Mouse (Mus musculus): Measurements from ENCODE around the gene Pnkd.
A peak's percentile ranks its signal among the peaks of the same experiment; 100 is the strongest.

The Pnkd gene

DNA sequence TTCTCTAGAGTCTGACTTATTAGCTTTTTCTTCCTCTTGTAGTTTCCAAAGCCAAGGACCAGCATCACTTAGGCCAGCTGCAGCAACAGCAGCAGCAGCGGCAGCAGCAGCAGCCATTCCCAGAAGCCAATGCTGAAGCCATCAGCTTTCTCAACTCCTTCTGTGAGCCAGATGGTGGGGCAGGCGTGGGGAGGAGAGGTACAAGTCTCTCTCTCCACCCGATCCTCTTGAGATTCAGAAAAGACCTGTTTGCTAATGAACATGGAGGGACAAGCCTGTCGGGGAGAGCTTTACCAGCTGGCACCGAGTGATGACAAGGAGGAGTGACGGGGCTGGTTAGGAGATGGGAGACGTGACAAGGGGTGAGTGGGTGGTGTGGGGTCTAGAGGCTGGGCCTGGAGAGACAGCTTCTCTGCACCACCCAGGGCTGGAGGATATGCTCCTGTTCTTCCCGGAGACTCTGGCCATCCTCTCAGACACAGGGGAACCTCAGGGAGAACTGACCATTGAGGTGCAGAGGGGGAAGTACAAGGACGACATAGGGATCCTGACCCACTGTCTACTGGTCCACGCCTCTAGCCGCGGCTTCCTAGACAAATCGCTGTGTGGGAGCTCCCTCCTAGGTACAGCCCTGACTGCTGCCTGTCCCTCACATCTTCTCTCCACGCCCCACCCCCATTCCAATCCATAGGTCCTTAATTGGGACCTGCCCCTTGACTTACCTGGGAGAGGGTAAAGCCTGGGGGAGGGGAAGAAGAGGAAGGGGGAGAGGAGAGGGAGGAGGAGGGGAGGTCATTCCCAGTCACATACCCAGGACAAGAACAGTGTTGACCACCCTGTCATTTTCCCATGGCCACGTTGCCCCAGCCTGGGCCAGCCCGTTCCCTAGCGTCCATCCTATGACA, 77.8 kb downstream of the Pnkd start:
- no peak for DNase-seq

DNA sequence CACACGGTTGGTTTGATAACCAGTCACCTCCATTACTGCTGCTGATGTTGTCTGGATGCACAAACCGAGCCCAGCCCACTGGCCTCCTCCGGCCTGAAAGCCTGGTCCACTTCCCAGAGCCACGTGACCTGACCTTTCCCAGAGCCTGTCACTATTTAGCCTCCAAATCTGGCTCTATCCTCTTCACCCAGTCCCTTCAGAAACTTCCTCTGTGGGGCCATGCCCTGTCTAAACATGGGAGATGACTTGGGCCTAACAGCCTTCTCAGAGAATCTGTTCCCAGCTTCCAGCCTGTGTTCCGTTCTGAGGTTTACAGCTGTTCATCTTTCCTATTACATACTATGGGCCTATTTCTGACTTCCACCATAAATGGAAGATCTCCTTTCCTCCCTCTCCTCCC, 78.7 kb downstream of the Pnkd start:
- DNase-seq: no peak

DNA sequence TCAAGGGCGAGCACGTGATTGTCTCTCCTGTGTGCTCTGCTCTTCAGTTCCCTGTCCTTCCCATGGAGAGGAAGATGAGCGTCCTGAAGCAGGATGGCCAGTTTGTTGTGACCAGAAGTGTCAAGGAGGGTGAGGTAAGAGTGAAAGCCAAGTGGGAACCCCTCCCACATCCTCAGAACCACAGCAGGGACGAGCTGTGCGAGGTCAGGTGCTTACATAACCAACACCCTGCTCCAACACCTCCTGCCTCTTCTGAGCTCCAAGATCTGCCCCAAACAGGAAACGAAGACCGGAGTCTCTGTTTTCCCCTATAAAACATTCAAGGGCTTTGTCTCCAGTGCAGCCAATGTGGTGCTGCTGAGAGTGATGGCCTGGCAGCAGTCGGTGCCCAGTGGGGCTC, 79.5 kb downstream of the Pnkd start:
- no peak for DNase-seq

DNA sequence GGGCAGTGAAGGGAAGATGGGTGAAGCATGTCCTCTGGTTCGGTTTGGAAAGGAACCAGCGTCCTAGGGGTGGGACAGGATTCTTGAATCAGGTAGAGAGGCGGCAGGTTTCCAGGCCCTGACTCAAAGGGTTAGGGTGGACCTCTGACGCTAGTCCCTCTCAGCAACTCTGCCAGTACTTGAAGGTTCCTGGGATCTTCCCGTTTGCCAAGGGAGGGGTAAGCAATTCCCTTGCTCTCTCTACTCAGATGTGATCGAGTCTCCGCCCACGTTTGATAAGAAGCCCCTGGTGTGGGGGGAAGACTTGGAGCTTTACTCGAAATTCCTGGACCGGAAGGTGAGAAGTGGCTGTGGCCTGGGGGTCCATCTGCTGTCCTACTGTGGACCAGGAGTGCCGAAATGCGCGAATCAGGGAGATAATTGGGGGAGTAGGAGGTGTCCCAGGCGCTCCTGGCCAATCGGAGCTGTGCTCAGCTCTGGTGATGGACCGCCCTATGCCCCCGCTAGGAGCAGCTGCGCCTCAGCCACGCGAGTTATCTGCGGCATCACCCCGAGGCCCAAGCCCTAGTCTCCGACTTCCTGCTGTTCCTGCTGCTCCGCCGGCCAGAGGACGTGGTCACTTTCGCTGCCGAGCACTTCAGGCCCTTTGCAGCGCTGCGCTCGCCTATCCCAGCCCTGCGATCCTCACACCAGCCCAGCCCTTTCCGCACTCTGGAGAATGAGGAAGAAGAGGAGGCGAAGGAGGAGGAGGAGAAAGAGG, 83.3 kb downstream of the Pnkd start:
- DNase-seq: peak; percentile 68 to 80

DNA sequence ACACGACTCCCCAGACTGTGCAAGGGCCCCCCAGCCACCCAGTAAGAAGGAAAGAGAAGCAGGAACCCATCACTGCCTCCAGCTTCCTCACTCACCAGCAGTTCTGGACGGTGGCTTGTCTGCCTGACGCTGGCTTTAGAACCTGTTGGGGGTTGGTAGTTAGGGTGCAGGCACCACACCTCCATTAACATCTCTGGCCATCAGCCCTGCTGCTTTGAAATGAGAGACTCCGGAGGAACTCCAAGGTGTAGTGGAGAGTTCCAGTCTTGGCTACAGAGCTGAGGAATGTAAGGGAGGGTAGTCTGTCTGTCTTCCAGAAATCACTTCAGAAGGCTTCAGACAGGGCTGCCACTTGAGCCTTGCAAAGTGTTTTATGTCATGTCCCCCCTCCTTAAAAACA, 85.3 kb downstream of the Pnkd start:
- no peak for DNase-seq

DNA sequence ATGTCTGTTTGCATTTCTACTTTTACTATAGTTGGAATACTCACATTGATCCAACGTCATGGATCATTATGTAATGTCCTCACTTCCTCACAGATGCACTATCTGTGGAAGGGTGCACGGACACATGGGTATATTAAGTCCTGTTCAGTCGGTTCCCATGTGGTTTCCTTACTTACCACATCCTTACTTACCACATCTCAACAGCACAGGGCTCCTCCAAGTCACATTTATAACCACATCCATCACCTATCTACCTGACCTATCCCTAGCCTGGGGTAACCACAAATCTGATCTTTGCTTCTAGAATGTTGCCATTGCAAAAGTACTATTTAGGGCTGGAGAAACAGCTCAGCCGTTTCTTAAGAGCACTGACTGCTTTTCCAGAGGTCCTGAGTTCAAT, 88.6 kb downstream of the Pnkd start:
- DNase-seq: no peak

DNA sequence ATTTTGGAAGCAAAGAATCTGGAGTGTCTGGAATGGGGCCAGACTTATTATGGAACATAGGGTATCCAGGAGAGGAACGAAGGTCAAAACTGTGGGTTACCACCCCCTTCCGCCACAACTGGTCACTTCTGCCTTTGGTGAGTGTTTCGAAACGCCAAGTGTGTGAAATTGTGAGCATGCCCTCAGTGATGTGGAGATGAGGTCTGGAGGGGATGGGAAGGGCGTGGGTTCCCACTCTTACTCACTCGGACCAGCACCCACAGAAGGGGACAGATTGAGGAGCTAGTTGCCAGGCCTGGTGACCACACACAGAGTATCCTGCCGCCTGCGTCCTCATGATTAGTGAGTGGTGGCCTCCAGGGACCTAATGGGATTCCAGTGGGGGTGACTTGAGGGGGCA, 90.2 kb downstream of the Pnkd start, which contains the start of gene Slc11a1:
TSS of gene Slc11a1 (plus strand) at position 216 of the 400 bp plus-strand sequence.
- peak in 1 of 2 experiments; percentile 63 for DNase-seq

DNA sequence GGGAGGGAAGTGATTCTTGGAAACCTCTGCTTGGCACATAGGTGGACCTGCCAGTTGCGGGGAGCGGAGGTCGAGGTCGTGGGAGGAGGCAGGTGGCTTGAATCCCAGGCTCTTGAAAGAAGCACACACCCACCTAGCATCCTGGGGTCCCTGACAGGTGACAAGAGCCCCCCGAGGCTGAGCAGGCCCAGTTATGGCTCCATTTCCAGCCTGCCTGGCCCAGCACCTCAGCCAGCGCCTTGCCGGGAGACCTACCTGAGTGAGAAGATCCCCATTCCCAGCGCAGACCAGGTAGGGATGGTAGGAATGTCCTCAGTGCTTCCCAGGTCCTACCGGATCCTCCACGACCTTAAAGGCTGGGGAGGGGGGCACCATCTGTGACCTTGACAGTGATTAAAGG, 90.8 kb downstream of the Pnkd start:
- DNase-seq: no peak

DNA sequence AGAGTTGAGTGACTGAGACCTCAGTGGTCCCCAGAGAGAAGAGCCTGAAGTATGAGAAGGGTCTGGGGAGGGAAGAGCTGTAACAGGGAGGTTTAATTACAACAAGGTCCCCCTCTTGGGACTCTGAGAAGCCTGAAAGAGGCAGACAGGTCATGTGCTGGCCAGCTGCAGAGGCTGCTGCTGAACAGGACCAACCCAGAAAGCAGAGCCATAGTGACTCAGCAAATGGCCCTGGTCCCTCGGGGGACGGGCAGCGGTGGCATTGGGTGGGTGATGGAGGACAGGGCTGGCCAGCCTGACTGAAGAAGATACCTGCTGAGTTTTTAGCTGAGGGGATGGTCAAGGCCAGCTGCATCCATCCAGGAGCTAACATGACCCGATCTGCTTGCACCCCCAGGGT, 91.7 kb downstream of the Pnkd start:
- no peak for DNase-seq

DNA sequence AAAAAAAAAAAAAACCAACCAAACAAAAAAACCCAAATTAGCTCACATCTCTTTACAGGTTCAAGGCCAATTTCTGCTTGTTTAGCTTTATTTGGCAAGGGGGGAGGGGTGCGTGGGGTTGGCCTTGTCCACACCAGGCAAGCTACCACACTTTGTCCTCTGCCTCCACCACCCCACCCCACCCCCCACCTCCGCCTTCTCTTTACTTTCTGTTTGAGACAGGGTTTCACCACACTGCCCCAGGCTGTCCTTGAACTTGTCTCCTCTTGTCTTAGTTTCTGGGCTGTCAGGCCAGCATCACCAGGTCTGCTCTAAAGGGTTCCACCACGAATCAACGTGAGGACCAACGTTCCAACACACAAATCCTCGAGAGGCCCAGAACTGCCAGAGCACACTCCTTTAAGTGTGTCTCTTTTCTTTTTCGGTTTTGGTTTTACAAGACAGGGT, 94.4 kb downstream of the Pnkd start:
- DNase-seq: no peak

DNA sequence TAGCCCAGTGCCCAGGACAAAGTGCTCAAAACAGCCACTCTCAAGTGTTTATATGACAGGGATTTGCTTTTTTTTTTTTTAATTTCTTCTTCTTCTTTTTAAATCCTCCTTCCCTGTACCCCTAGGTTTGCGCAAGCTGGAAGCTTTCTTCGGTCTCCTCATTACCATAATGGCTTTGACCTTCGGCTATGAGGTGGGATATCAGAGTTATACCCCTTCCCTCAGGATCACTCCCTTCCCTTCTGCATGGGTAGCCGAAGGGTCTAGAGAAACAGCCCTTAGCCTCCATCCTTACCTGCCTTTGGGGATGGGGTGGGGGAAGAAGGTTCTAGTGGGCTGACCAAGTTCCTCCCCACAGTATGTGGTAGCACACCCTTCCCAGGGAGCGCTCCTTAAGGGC, 95.8 kb downstream of the Pnkd start:
- DNase-seq: no peak

DNA sequence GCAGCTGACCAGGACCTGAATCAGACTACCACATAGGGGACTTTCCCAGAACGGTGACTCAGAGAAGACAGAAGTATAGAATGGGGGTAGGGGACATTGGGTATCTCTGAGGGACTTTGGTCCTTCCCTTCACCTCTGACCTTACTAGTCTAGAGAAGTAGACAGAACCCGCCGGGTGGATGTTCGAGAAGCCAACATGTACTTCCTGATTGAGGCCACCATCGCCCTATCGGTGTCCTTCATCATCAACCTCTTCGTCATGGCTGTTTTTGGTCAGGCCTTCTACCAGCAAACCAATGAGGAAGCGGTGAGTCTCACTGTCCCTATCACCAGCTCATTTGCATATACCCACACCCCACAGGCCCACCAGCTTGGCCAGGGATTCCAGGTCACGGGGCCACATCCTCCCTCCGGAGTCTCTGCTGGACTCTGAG, 96.9 kb downstream of the Pnkd start:
- no peak for DNase-seq

DNA sequence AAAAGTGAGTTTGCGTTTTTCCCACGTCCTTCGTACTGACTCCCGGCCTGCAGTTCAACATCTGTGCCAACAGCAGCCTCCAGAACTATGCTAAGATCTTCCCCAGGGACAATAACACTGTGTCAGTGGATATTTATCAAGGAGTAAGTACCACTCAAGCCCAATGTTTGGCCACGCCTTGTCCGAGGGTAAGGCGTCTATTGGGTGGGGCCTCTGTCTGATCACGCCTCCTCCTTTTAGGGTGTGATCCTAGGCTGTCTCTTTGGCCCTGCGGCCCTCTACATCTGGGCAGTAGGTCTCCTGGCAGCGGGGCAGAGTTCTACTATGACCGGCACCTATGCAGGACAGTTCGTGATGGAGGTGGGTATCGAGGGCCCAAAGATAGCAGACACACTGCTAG, 98.7 kb downstream of the Pnkd start:
- no peak for DNase-seq

DNA sequence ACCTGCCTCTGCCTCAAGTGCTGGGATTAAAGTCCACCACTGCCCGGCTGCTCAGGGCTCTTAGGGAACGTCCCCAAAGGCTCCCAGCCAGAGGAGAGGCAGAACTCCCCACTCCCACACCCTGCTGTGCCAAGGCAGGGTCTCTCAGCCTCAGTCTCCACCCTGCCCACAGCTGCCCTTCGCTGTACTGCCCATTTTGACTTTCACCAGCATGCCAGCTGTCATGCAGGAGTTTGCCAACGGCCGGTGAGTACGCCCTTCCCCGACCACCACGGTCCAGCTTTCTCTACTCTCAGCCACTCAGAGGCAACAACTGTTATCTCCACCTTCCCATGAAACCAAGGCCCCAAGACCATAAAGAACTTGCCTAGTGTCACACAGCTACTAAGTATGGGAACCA, 99.8 kb downstream of the Pnkd start:
- no peak for DNase-seq

DNA sequence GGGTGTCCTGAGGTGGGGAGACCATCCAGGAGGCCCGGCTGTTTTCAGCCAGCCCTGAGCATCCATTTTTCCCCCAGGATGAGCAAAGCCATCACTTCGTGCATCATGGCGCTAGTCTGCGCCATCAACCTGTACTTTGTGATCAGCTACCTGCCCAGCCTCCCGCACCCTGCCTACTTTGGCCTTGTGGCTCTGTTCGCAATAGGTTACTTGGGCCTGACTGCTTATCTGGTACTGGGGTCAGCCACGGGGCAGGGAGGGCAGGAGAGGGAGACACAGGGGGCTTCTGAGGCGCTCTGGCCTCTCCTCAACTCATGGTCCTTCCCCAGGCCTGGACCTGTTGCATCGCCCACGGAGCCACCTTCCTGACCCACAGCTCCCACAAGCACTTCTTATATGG, 100.3 kb downstream of the Pnkd start:
- no peak for DNase-seq

DNA sequence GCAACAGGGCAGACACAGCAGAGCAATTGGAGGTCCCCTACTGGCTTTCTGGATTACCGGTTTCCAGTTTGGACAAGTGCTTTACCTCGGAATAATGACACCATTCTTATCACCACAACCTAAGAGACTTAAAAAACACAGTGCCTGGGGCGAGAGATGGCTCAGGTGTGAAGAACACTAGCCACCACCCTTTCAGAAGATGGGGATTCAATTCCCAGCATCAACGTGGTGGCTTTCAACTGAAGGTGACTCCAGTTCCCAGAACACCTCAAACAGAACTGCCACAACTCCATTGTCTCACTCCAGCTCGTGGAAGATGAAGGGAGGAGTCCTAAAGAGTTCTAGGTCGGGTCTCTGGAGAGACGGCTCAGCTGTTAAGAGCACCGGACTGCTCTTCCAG, 100.8 kb downstream of the Pnkd start:
- DNase-seq: no peak

DNA sequence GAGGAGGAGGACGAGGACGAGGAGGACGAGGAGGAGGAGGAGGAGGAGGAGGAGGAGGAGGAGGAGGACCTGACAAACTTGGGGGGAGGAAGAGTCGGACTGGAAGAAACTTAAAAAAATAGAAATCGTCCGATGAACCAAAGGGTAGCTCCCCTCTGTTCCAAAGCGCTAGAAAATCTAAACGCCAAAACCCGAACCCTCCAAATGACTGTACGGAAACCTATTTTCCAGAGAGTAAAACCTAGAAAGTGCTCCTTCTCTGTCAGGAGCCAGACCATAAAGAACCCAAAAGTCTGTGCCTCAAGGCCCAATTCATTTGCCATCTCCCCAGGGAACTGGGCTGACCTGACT, 101.6 kb downstream of the Pnkd start:
- DNase-seq: no peak

DNA sequence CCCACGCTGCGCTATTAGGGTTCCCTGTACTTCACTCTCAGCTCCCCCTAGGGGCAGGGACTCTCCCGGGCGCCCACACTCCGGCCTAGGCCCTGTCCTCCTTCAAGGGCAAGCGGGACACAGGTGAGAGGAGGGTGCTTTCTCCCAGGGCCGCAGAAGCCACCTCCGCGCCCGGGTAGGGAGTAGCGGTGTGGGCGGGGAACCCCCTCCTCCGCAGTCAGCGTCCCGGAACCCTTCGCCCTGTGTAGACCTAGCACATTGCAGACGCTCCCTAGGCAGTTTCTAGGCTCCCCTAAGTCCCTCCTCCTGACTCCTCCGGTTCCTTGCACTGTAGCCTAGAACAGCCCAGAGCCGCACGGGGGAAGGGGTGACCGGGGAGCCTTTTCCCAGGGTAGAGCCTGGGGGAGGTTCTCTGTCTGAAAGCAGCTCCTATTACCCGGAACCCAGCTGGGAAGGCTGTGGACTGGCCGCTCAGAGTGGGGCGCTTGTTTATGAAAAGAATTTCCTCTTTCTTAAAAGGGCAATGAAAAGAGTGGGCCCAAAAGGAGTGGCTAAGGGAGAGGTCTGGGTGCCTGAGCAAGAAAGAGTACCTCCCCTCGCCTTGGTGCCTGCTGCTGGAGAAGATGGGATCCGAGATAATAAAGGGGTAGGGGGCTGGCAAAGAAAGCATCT, 102.1 kb downstream of the Pnkd start:
- peak; percentile 95 to 97 for DNase-seq

DNA sequence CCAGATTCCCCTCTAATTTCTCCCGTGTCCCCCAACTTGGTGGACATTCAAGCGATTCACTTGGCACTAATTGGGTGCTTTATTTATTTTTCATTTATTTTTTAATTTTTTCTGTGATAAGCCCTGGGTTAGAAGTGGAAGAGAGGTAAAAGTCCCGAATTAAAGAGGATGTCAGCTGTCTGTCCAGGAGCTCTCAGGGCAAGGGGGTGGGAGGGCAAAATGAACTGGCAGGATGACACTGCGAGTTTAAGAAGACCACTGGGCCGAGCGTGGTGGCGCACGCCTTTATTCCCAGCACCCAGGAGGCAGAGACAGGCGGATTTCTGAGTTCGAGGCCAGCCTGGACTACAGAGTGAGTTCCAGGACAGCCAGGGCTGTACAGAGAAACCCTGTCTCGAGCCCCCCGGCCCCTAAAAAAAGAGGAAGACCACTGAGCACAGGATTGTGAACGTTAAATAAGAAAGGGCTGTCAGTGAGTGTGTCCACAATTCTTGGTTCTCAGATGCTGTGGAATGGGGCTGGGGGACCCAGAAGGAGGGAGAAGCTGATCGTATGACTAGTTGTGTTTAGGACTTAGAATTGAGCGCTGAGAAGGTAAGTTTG, 102.8 kb downstream of the Pnkd start:
- no peak for DNase-seq

DNA sequence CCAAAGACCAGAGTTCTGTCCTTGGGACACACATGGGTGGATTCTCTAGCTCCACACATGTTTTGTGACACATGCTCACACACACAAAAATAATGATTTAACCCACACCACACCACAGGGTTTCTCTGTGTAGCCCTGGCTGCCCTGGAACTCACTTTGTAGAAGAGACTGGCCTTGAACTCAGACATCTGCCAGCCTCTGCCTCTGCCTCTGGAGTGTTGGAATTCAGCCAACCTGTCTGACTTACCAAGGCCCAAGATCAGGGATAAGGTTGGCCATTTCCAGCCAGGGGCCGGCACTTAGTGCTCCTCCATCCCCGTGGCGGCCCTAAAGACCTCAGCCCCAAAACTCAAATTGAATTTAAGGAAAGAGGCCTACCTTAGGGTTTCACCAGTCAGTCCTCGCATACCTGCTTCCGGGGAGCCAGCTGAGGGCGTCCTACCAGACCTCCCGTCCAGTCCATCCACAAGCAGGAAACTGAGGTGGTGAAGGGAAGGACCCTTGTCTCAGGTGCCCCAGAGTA, 103.7 kb downstream of the Pnkd start:
- DNase-seq: no peak

DNA sequence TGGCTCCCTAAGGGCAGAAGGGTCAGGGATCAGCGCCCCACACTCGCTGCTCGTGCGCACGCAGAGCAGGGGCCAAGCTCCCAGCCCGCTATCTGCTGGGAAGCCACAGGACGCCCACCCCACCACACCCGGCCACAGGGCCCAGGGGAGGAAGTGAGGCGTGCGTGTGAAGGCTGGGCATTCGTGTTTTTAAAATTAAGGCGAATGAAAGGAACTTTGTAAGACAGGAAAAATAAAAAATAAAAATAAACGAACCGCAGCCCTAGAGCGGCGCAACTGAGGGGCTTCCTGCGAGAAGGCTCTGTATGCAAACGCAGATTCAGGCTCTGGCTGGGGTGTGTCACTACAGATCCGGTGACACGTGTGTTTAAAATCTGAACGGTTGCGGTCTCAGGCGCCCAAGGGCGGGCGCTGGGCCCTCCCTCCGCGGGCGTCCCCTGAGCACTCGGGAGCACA, 105.1 kb downstream of the Pnkd start:
- peak; percentile 60 to 71 for DNase-seq

DNA sequence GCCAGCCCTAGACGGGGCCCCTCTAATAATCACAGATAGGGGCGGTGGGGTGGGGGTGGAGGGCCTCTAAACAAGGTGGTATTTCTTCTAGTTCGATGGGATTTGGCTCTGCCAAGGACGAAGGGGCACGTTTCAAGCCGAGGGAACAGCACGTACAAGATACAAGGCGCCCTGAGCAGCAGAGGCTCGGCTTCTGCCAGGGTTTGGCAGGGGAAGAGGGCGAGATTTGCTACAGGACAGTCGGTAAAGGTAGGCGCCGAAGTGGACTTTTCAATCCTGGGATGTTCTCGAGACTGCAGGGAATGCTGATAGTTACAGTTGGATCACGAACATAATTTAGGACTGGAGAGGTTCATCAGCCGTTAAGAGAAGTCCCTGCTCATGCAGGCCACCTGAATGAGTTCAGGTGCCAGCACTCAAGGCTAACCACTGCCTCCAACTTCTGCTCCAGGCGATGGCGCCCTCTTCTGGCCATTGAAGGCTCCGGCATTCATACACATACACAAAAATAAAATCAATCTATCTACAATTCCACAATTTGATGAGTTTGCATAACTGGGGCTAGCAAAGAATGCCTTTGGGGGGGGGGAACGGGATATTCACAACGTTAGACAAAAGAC, 105.7 kb downstream of the Pnkd start:
- peak; percentile 78 to 80 for DNase-seq

Data from lung, postnatal 4 days (tissue).